Mouse (Mus musculus): Measurements from ENCODE around the gene Cercam.
"Not testable (repeated sequence)": the region's sequence is repeated elsewhere in the genome, so short reads cannot be mapped to it uniquely, and the experiment has no call there.

The Cercam gene

DNA sequence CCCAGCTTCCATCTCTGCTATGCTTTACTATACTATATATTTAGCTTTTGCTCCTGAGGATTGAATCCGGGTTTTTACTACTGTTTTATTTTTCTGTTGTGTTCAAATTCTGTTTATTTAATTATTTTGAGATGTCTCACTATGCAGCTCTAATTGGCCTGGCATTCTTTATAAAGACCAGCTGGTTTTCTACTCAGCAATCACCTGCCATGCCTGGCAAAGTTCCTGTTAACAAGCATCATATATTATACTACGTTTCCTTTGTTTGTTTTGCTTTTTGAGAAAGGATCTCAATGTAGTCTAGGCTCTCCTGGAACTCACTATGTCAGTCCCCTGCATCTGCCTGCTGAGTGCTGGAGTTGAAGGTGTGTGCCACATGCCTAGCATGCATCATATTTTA is 28.4 kb downstream of the Cercam start:
- DNase-seq (ENCODE audit: low spot score): no peak

DNA sequence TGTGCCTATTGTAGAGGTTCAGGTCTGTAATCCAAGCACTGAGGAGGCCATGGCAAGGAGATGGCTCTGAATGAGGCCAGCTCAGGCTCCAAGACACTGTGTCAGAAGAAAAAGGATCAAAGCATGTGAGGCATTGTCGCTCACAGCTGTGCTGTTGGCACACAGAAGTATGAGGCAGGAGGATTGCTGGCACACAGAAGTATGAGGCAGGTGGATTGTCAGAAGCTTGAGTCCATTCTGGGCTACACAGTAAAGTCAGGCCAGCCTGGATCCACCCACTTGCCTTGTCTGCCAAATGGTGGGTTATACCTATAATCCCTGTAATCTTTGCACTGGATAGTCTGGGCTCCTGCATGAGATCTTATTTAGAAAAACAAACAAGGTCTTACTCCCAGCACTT is 29.1 kb downstream of the Cercam start:
- DNase-seq (ENCODE audit: low spot score): no peak

DNA sequence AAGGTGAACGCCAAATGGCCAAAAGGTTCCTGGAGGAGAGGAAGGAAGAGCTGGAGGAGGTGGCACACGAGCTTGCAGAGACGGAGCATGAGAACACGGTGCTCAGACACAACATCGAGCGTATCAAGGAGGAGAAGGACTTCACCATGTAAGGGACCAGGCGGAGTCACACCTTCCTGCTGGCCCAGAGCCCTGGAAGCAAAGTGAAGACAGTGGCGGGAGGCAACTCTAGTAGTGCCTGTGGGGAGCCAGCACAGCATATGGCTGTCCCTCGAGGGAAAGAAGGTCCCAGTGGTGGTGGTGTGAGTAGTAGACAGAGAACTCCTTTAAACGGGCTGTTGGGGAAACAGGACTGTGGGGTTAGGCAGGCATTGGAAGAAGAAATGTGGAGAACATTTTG is 33.2 kb downstream of the Cercam start:
- DNase-seq (ENCODE audit: low spot score): no peak

DNA sequence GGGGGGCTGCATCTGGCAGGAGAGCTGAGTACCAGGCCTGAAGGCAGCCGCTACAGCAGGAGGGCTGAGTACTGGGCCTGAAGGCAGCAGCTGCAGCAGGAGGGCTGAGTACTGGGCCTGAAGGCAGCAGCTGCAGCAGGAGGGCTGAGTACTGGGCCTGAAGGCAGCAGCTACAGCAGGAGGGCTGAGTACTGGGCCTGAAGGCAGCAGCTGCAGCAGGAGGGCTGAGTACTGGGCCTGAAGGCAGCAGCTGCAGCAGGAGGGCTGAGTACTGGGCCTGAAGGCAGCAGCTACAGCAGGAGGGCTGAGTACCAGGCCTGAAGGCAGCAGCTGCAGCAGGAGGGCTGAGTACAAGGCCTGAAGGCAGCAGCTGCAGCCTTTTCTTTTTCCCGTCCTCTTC is 39.2 kb downstream of the Cercam start:
- not testable (repeated sequence) for DNase-seq (ENCODE audit: low spot score)

DNA sequence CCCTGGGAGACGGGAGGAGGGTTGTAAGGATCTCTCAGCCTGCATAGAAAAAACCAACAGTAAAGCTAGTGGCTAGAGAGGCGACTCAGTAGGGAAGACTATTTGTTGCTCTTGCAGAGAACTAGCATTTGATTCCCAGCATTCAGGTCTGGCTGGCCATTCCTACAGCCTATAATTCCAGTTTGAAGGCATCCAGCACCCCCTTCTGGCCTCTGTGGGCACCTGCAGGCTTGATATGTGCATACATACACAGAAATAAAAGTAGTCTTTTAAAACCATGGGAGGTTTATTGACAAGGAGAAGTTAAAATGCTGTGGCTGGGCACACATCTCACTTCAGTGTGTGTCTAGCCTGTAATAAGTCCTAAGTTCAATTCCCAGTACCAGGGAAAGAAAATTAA is 41.1 kb downstream of the Cercam start:
- no peak for DNase-seq (ENCODE audit: low spot score)

DNA sequence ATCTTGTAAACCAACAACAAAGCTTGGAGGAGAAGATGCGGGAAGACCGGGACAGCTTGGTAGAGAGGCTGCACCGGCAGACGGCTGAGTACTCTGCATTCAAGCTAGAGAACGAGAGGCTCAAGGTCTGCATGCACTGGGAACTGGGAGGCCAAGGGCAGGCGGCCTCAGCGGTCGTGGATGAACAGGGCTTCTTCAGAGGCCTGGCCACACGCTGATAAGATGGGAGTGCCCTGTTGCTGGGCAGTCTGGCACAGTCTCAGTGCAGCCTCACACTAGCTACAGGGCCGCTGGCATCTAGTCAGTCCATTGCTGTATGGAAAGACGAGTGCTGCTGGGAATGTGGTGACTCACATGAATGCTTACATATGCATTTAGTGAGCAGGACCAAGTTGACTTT is 48.7 kb downstream of the Cercam start:
- no peak for DNase-seq (ENCODE audit: low spot score)

DNA sequence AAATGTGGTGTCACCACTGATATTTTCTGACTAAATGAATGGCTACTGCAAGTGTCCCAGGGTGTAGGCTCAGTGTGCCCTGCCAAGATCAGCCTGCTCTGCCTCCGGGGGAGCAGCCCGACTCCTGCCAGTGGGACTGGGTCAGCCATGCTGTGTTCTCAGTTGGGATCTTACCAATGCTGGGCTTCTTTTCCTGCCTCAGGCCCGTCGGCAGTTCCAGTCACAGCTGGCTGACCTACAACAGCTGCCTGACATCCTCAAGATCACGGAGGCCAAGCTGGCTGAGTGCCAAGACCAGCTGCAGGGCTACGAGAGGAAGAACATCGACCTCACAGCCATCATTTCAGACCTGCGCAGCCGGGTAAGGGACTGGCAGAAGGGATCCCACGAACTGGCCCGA is 53.0 kb downstream of the Cercam start:
- peak; percentile 31 for DNase-seq (ENCODE audit: low spot score)

DNA sequence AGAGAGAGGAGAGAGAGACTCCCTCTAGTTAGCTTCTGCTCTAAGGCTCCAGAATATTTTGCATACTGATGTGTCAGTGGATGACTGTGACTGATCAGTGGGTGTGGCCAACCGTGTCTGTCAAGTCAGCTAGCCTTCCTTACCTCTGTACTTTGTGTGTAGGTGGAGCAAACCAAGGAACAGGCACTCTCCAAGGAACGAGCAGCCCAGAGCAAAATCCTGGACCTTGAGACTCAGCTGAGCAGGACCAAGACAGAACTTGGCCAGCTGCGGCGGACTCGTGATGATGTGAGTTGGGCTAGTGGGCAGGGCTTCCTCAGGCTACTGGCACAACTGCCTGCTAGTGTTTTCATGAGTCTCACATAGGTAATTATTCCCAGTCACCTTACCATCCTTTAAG is 57.6 kb downstream of the Cercam start:
- DNase-seq (ENCODE audit: low spot score): no peak

DNA sequence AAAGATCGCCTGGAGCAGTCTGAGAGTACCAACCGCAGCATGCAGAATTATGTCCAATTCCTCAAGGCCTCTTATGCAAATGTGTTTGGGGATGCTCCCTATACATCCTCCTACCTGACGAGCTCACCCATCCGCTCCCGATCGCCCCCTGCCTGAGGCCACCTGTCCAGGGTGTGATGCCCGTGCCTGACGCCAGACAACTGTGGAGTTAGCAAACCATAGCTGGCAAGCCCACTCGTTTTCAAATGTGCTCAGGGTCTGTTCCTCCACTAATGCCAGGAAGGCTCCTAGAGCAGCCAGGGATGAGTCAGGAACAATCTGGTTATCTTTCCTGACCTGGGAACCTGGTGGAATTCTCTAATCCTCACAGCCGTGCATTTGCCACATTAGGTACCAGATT is 61.5 kb downstream of the Cercam start:
- peak; percentile 43 for DNase-seq (ENCODE audit: low spot score)

DNA sequence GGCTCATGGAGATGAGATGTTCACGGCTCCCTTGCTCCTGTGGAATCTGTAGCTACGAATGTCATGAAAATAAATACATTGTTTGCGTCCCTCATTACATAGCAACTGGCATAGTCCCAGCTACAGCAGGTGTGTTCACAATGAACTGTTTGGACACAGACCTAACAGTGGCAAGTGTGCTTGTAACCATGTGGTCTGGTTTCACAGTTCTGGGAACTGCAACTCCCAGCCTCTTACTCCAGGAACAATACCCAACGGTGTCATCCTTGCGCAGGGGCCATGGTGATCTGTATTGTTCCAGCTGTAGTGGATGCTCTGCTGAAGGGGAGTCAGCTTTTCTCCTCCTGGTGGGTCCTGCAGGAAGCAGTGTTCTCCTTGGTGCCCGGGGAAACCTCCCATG is 62.2 kb downstream of the Cercam start:
- no peak for DNase-seq (ENCODE audit: low spot score)

Data from layer of hippocampus, adult 11-12 months (tissue).